Mouse (Mus musculus) megakaryocyte progenitor cell, adult 5-6 weeks (primary cell): ENCODE data around the gene Sema5a. TPM values are rescaled to one million over a fixed set of nuclear protein-coding genes. Genes with fewer than 3 reads are reported as not detected.

Source experiments
- ATAC-seq: replicated peaks from 2 replicates; pipeline ENCODE4 v1.8.0; 2016; ENCODE audit warnings: mild to moderate bottlenecking, moderate TSS enrichment, inconsistent platforms; ENCODE audit not compliant: poor library complexity
- total RNA-seq, 2 experiments: library from RNA; stranded (forward) in 1 of 2; stranded (reverse) in 1 of 2; fragments of 157-497, 149-512 nt in 1 of 2; fragments of 200-1000 nt in 1 of 2; gene quantifications; 2 replicates each; pipeline versions ENCODE4 v1.2.3 to v1.2.4; 2015 to 2017

Gene Sema5a
- total RNA-seq, 2 experiments from 2014 or later = not detected

- no peak for ATAC-seq
Observed at GRCm38 (mm10) chr15:32297266-32297665, 52.7 kb downstream of the Sema5a start.

DNA sequence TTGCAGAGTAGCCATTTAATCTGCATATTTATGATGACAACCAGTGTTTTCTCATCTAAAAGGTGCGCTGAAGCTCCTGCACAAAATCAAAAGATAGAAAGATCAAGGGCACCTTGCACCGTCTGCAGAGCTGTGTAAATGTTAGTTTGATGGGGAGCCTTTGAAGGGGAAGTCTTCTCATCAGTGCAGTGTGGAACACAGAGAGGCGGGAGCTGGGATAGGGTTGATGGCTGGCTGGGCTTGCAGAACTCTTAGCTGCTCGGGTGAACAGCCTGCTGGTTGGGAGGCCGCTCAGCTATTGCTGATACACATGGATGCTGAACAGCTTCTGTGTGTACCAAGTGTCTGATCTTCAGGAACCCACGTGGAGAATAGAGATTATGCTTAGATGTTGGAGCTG is 53.9 kb downstream of the Sema5a start:
- no peak for ATAC-seq

GRCm38 (mm10) chr15:32300991-32301390 is 56.4 kb downstream of the Sema5a start:
- no peak for ATAC-seq

DNA sequence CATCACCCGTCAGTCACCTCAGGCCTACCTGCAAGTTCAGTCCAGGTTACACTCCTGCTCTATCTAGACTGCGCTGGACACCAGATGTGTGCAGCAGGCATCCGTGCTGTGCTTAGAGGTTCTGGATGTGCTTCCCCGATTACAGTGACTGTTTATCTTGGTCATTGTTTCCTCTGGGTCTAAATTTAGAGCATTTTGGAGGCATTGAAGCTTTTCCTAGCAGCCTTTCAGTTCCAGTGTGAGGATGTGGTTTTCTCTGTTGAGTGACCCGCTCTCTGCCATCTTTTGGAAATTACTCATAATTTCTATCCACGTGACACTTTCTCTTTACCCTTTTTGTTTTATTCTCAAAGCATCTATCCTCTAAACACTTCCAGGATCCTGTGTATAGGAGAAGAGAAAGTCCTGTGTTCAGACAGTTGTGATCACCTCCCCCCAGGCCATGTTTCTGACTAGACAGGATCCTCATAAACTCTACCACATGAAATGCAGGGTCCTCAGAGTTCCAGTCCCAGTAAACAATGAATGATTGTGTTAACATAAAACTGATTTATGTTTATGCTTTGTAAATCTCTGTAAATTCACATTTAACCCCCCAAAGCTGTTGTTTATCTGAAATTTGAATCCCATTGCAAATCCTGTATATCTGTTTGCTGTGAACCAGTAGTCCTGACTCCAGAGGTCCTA is 62.1 kb downstream of the Sema5a start:
- no peak for ATAC-seq

DNA sequence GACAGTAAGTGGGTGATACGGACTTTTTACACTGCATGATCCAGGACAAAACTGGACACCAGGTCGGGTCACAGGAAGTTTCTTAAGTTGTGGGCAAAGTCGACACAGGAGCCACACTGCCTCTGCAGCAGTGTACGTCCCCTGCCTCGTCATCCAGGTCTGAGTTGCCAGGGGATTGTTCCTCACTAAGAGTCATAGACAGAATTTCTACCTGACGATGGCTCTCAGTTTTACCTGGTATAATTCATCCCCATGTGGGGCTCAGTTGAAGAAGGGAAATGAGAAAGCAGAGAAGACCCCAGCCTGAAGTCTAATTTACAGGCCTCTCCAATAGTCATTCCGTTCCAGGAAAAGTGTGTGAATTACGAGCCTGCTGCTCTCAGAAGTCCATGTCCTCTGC is 66.2 kb downstream of the Sema5a start:
- ATAC-seq = no peak

DNA sequence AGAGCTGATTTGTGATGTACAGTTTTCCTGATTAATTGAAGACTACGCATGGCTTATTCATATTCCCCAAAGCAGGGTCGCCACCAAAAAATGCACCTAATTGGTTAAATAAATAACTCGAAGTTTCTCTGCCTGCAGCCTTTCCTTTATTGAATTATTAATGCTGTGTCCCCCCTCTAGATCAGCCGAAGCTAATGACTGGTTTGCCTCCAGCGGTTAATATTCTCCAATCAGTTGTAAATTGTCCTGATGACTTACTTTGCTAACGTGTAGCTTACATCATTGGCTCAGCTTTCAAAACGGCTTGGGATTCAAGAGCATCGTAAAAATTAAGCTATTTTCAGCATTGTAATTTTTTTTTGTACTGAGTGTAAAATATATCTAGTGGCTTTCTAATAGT is 66.7 kb downstream of the Sema5a start:
- no peak for ATAC-seq

DNA sequence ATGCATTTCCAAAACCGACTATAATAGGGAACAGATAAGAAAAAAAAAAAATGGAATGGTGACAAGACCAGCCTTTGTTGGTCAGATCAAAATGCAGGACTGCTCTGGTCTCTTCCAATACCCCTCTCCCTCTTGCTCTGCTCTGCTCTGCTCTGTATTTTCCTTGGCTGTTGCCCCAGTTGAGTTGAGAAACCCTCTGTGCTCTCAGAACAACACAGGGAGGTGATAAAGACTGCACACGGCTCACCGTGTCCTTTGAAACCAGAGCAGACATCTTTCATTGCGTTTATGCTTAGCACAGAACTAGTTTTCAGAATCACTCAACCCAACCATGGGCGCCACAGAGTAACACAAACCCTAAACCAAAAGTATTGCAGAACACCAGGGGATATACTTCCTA is 72.5 kb downstream of the Sema5a start:
- no peak for ATAC-seq

DNA sequence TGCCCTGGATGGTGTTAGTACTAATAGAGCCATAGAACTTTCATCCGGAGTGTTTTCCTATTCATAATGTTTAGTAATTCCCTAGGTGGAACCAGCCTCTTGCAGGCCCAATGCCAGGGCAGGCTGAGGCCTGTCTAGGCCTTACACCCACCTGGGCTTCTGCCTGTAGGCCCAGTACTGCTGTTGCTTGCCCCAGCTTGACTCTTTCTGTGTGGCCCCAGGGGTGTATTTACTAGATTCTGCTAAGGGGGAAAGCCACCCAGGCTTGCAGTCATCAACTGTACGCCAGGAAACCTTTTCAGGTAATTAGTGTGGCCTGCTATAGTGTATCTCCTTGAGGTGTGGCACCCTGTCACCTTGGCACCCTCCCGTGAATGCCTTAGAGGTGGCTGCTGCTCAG is 76.1 kb downstream of the Sema5a start:
- no peak for ATAC-seq

DNA sequence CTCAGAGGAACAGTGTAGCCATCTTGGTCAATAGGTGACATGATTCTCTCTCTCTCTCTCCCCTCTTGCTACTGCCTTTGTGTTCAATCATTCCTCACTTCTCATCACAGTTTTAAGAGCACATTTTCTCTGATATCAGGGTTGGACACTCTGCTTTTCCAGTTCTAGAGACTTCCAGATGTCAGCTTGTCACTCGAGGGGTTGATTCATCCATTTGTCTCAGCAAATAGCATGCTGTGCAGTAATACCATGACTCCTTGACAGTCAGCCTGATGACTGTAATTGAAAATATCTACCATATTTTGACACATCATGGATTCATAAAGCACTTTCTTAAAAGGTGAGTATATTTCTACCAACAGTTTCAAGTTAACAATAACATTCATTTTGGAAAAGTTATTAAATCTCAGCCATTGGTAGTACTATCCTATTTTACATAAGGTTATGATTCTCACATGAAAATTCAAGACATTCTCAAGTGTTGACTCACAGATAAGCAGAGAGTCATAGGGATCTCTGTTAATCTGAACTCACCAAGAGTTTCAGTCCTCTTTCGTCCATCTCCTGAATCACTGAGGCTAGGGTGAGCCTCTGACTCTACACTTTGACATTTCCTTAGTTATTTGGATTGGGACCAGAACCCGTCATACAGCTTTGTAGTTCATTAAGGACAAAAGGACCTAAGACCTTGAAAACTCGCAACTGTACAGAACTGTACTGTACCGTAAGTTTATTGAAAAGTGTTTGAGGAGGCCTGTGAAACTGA is 78.0 kb downstream of the Sema5a start:
- ATAC-seq = no peak

- no peak for ATAC-seq
Observed at GRCm38 (mm10) chr15:32323224-32323623, 78.6 kb downstream of the Sema5a start.

DNA sequence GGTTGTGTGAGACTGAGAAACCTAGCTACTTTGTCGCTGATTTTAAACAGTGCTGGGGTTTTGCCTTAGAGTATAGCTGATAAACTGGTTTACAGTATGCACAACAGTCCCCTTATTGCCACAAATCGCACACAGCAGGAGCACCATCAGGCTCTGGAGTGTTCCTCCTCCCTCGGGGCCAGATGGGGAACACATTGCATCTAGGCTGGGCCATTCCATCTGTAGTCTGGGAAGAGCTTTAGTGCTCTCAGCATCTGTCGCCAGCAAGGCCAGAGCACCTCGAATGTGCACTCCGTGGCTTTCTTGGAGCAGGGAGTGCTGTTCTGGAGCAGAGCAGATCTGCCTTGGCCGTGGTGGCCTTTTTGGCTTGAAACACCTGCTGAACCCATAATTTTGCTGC is 79.5 kb downstream of the Sema5a start:
- ATAC-seq = no peak

DNA sequence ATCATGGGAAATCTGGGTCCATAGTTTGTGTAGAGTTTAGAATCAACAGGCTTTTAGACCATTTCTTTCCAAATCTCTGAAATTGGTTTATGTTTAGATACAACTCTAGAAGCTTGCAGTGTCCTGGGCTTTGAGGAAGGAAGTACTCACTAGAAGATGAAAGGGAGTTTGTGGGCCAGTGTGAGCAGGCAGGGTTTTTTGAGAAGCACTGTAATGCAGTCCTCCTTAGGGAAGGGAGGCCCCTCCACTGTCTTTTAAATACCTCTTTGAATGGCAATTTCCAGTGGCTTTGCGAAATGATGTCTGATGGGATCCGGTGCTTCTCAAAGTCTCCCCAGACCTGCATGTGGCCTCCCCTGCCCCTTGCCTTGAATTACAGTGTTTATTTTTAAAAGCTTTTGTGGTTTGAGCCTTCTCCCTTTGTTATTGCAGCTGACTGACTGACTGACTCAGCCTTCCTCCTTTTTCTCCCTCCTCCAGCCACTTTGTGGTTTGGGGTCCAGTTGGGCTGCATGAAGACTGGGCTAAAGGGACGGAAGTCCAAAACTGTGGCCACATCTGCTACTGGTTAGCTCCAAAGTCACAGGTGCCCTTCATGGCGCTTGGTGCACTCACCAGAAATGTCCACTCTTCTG is 83.9 kb downstream of the Sema5a start:
- ATAC-seq = peak; percentile 78

DNA sequence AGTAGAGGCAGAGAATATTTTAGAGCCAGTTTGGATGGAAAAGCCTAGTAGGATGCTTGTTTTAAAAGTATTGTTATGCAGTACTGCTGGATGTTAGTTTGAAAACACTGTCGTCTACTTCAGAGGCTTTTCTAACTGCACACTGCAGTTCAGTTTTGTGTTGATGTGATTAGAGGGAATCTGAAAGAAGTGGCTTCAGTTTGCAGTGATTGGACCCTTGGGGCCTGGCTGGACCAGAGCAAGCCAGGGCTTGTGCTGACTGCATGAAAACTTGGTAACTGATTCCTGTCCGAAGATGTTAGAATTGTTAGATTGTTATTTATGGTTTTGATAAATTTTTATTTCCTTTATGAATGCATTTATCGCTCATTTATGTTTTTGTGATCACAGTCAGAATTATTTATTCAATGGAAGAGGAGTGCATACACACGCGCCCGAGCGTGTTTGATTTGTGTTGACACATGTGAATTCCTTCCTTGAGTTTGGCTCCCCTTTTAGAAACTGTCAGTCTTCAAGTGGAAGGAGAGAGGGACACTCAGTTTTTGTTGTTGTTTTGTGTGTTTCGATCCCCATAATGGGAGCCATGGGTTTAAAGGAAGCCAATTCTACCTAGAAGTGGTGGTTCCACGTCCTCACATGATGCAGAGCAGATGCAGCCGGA is 85.2 kb downstream of the Sema5a start:
- ATAC-seq = no peak

DNA sequence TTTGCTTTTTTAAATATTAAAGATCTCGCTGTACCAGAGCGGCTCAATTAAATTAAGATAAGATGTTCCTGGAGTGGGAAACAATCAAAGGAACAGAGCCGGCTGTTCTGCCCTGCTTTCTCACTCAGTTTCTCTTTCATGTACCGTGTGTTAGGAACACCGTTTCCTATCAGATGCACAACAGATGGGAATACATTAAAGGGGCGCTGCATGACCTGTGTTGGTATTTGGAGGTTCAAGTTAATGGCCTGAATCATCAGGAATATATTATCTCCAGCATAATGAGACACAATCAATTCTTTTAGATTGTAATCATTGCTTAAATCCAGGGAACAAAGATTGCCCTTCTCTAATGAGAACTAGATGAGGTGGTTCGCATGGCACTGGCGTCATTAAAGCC is 85.8 kb downstream of the Sema5a start:
- no peak for ATAC-seq

DNA sequence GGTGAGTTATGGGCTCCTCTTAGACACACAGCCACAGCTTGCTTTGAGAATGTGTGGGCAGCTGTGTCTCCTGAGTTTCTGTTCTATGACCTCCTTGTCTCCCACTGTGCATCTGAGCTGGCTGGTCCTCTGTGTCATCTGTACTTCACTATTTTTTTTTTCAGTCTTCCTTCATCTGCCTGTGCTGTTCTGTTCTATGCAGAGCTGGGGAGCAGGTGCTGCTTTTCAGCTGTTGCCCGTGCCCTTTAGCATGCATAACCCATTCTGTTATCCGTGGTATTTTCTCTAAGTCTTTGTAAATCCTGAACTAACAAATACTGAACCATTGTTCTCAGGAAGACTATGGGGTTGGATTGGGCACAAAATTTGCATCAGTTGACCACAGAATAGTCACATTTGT is 86.4 kb downstream of the Sema5a start:
- no peak for ATAC-seq

GRCm38 (mm10) chr15:32333456-32333855 is 88.8 kb downstream of the Sema5a start:
- ATAC-seq = no peak

GRCm38 (mm10) chr15:32337810-32338209 is 93.2 kb downstream of the Sema5a start:
- no peak for ATAC-seq

DNA sequence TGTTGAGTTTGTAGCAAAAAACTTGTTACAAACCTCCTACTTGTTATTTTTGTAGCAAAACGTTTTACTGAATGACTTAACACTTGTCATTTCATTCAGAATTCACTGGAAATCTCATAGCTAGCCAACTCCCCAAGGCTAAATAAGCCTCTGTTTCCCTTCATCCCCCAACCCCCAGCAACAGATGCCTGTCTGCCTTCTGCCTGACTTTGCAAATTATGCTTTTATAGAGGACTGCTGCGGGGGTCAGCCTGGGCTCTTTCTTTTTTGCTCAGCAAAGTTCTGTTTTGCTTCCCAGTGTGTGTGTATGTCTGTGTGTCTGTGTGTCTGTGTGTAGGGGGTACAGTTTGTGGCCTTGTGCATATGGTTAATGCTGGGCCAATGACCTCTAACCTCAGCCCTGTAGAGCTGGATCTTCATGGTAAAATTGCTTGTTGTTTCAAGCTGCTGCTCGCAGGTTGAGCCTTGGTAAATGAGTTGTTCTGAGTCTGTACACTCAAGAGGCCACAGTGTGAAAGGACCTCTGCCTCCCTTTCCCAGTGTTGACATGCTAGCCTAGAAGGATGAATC is 94.2 kb downstream of the Sema5a start:
- no peak for ATAC-seq

GRCm38 (mm10) chr15:32339426-32339825 is 94.8 kb downstream of the Sema5a start:
- ATAC-seq = no peak

DNA sequence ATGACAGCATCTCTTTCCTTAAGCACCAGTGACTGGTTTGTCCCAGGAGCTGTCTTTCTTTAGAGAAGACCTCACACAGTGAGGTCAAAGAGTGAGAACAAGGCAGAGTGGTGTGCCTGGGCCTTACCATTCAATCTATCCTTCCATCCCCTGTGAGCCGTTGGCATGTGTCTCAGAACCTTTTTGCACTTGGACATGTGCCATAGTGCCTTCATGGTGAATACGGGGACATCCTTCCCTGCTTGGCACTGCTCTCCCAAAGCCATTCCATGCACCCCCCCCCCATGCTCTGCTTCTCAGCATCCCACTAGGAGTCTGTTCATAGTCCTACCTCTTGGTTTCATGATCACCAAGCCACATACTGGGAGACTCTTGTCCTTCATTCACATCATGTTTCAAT is 96.8 kb downstream of the Sema5a start:
- ATAC-seq = no peak

DNA sequence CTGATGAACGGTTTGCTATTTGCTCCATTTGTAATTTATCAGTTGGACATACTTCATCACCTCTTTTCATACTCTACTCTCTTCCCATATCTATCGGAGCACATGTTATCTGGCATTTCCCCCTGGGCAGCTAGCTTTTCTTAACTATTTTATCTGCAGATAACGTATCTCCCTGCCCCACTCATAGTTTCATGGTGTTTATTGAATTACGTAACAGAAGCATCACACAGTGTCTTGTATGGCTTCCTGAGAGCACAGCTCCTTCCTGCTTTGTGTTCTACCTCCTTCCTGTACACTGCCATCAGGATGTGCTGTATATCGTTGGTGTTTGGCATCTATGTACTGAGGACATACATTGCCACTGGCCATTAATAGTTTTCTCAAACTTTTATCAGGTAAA is 98.9 kb downstream of the Sema5a start:
- no peak for ATAC-seq
